Mouse (Mus musculus) adrenal gland, adult 2 months (tissue): ENCODE measurements at regions not wholly inside any gene's neighbourhood (a gene's known extent, or its start where the extent isn't known, plus 50 kb on each side); places are given as distances from the start of the nearest gene placed in this dataset.

Experiments
- DNase-seq: peaks from one replicate; pipeline ENCODE4 v3.0.0; 2021

DNA sequence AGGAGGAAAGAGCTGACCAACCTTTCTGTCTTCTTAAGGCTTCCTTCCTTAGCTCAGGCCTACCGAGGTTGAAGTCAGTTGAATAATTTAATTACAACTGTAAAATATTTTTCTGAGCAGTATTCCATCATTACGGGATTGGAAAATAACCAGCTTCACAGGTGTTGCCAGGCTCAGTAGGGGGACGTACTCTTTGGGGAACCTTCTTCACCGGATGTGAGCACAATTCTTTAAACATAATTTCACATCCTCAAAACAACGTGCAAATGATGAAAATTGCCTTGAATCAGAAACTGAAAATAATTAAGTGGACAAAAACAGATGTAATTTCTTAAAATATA lies 515.9 kb downstream of the Tns3 start:
- DNase-seq: no peak

DNA sequence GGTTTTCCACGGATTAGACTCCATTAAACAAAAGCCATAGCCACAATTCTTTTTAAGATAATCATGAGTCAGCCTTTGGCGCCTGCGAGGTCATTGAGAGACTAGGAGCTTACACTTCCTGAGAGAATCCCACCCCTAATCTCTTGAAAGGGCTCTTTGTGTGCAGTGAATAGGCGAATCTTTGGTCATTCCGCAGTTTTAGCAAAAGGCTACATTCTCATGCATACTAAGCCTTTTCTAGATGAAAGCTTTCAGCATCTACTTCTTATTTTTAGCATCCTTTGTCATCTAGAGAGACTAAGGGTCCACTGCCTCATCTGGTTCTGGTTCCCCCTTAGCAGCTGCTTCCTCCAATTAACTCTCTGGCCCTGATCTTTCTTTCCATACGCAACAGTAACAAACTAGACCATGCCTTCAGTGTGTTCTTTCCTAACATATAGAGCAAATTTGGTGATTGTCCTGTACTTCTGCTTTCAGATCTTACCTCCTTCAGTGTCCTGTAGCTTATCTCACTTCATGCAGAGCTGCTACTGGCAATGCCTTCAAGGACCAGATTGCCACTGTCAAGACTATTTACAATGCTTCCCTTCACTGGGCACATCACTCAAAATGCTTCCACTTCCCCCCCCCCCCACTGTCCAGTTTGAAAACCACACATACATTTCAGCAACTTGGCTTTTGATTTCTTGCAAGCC lies 516.4 kb downstream of the Tns3 start:
- DNase-seq: no peak

DNA sequence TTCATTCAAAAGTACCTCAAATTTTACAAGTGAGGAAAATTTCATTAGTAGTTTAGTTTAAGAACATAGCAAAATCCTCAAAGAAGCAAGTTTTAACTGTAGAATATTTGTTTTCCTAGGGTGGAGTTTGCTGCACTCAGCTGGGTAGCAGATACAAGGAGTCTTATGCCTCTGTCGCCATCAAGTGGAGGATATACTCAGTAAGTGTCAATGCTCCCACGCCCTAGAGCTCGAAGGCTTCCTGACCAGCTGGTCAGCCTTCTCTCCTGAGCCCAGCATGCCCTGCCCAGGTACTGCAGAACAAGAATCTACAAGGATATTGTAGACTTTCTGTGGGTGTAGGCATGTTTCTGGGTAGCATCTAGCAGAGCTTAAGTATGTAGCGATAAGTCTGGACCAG lies 527.0 kb downstream of the Tns3 start:
- peak; percentile 6 for DNase-seq

DNA sequence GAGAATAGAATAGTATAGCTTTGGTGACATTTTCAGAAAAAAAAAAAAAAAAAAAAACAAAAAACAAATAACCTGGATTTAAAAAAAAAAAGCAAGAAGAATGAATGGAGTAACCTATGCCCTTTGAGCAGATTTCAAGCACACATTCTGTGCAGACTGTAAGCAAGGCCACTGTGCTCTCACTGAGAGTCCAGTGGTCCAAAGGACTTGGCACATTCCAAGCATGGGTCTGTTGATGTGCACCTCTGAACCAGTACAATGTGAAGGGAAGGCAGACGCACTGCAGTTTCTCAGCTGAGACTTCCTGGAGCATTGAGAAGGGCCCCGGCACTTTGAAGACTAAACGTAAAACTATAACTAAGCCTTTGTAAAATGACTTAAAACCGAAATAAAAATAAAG lies 527.7 kb downstream of the Tns3 start:
- no peak for DNase-seq

DNA sequence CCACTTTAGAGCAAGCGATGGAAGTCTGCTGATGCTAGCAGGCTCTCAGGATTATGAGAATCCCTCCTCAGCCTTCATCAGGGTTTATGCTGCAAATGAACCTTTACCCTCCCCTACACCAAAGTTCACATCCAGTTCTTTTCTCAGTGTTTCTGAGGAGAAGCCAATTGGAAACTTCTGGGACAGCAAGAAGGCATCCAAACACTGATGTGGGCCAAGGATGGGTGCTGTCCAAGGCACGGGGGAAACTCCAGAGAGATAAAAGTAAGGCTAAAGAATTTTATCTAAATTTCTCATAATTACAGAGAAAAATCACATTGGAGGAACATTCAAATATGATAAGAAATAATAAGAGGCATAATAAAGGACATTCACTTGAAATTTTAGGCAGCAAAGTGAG lies 555.0 kb downstream of the Tns3 start:
- DNase-seq: no peak

DNA sequence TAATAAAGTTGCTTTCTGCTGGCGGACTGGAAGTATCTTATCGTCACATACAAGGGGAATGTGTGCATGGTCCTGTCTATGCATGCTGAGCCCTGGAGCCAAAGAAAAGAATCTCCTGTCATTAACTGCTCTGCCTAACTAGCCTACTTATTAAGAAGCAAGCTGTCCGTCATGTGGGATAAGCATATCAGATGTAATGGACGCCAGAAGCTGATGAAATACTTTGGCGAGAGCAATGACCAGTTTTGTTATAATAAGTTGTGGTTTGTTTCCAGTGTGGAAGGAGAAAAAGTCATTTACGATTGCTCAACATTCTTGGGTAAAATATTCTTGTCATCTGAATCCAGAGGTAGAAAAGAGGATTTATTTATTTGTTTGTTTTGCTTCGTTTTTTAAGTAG lies 563.2 kb downstream of the Tns3 start:
- no peak for DNase-seq

DNA sequence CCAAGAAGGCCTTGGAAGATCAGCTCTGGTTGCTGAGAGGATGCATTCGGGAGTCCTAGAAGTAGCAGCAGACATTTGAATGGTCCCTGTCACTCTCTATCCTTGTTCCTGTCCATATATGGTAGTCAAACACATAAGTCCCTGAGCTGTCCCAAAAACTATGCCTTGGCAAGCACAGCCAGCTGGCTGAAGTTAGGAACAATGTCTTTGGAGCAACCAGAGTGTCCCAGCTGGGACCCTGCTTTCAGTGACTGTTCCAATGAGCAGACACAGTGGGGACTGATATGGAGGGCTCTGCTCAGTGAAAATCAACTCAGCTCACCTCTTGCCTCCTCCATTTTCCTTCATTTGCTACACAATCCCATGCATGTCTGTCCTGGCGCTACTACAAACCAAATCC lies 580.0 kb downstream of the Tns3 start:
- DNase-seq: no peak

DNA sequence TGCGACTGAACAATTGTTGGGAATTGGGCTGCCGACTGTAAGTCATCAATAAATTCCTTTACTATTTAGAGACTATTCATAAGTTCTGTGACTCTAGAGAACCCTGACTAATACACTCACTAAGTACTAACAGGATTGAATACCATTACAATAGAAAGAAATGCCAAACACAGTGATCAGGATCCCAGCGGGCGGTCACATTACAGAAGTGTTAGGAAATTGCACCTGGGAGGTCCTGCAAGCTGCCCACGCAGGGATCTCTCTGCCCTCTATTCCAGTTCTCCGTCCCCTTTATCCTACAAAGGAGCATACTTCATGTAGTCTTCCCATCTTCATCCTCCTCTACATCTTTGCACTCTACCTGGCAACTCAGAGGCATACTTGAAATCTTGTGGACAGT lies 581.5 kb downstream of the Tns3 start:
- DNase-seq: no peak

DNA sequence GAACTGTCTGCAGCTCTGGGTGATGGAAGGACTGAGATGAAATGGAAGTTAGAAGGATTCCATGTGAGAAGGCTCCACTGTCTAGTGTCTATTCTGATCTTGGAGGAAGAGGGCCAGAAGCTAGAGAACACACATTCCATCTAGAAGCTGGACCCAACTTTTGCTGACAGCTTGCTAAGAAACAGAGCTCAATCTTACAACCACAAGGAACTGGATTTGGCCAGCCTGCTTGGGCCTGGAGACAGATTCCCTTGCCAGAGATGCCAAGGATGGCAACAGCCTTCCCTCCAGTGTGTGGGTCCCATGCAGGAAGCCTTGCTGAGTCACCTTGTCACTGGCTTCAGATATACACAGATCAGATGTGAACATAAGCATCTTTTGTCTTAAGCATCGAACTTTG lies 591.0 kb downstream of the Tns3 start:
- no peak for DNase-seq

DNA sequence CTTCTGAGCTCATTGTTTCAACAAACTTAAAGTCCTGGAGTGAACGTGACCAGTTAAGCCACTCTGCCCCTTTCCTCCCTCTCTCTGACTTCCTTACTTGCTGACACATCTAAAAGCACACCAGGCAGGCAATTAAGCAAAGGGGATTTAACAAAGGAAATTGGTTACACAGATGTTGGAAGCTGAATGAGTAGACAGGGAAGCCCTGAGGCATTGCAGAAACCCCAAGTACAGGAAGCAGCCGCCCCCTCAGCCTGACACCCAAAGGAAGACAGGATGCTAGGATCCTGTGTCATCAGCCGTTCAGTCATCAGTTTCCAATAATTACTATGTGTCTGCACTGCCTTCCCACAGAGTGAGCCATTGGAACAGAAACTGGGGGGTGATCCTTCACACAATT lies 595.5 kb downstream of the Tns3 start:
- DNase-seq: no peak

DNA sequence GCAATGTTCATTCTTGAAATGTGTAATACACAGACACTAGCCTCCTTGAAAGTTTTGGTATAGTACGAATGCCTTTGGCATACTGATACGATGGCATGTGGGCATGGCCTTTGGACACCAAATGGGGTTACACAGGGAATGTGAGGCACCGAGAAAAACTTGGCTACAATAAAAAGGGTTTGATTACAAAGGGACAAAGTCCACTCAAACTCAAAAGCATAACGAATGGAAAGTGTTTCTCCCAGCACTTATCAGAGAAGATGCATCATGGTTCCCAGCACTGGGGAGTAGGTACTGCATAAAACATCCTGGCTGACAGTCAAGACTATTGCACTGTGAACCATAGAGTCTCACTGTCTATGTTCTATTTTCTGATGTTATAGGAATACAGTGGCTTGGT lies 597.0 kb downstream of the Tns3 start:
- DNase-seq: no peak

DNA sequence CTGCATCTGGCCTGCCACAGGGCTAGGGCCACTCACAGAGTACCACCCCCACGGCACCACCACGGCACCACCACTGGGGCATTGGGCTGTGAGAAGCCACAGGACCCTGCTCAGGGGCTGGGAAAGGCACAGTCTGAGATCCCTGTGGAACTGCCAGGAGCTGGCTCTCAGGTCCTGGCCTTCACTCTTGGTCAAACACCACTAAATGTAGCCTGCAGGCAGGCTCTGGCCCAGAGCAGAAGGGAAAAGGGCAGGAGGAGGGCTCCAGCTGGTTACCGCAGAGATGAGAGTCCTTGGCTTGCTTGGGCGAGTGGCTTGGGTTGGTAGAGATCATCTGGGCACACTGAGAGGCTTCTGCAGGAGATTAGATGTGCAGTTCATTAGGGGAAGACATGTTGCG lies 598.5 kb downstream of the Tns3 start:
- no peak for DNase-seq

DNA sequence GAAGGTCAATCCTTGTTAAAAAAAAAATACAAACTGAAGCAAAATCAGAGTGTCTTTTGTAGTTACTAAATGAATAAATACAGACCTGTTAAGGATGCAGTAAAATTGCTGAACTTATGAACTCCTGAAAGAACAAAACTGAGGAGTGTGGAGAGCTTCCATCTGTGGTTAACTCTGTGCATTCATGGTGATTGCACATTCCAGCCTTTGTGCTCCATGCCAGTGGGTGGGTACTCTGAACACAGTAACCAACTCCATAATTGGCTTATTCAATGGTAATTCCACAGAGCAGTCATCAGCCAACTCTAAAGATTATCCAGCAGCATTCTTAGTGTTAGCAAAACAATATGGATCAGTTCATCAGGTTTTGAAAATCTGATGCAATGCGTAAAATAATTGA lies 599.2 kb downstream of the Tns3 start:
- no peak for DNase-seq

DNA sequence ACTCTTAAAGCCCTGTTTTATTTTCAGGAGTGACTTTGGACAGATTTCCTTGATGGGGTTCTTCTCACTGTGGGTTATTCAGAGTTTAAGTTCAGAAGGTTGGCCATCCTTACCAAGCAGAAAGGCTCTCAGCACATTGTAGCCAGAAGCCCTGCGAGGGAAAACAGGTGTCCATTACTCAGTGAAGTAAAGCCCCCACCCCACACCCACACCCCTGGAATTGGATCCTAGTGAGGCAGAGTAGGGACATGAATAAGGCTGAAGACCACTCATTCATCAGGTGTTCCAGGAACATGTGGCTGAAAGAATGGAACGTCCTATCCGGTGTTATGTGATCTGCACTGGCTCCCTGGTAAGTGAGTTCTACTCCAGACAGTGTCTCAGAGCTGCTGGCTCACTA lies 602.3 kb downstream of the Tns3 start:
- DNase-seq: no peak

DNA sequence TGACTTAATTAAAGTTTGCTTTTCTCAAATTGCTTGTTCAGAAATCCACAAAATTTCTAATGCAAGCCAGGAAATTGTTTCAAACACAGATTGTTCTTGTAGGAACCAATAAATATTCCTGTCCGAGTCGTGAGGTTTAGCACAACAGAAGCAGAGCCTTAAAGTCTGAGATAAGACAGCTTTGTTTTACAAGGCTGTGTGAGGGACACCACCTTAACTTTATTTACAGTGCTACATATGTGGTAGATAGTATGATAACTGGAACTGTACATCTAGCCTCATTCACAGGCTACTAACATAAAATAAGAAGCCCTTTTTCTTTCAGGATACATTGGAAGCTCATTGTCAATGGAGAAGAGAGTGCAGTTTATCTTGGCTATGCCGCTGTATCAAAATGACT lies 602.8 kb downstream of the Tns3 start:
- DNase-seq: no peak

DNA sequence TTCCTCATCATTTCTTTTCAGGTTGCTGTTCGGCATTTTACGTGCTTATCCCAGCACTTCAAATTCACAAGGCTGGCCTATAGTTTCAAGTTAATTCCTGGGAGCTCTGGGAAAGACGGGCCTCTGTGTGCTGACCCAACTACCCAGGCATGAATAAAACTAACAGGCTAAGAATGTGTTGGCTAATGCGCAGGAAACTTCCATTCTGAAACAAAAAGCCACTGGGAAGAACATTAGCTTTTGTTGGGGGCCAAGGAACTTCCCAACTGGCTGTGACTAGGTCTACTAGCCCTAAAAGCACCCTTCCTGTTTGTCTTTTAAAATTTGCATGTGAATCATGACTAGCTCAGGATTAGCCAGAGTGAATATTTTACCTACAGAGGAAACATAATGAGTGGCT lies 612.8 kb downstream of the Tns3 start:
- no peak for DNase-seq

DNA sequence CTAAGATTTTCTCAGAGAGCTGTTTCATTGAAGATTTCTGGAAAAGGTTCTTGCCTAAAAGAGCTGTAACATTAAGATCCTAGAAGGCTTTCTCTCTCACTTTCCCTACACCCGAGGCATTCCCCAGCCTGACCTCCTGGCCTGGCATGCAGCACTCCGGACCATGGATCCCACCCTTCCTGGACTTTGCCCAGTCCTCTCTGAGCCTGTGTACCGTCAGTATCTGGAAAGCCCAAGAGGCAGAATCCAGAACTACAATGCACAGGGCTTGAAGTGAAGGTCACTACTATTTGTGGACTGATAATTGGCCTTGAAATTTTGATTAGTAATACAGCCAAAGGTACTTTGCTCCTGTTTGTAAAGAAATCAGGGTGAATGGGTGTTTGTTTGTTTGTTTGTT lies 619.2 kb downstream of the Tns3 start:
- DNase-seq: no peak

DNA sequence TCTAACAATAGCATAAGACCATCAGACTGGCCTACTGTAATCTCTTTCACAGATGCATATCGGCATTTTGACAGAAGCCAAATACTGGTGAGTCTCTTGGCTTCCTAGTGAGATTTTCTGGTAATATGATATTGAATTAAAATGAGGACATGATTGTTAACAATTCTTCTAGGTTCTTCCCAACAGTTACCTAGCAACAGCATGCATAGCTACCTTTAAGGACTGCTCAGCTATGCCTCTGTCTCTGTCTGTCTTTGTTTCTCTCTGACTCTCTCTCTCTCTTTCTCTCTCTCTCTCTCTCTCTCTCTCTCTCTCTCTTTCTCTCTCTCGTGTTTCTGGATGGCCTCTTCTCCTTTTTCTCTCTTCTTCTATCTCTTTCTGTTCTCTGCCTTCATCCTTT lies 634.2 kb downstream of the Tns3 start:
- no peak for DNase-seq

DNA sequence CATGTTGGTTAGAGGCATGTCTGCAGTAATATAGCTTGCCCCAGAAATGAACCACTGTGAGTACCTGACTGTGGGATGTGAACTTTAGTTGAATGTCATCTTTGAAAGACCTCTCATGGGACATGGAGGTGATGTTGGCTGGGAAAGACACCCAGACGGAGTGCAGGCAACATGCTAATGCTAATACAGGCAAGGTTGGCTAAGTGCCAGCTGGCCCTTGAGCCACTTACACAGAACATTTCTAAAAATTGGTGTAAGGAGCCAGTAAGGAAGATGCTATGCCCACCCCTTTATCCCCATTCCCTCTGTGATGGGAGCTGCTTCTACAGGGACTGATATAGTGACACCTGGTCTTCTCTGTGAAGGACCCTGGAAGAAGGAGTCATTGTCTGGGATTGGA lies 656.5 kb downstream of the Tns3 start:
- no peak for DNase-seq

DNA sequence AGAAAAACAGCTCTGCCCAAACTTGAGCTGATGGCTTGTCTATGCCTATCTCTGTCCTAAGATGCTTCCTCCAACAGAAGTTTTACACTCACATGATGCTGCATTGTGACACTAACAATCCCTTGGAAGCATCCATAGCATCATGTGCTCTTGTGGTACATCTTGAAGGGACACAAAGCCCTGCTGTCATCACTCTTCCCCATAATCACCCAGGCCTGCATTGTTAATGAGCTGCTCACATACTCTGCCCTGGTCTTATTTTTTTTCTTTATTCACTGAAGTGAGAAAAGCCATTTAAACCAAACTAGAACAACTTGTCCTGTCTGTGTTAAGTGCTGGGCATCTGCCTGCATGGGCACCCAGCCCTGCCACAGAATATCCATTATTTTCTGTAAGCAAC lies 683.3 kb downstream of the Tns3 start:
- no peak for DNase-seq

DNA sequence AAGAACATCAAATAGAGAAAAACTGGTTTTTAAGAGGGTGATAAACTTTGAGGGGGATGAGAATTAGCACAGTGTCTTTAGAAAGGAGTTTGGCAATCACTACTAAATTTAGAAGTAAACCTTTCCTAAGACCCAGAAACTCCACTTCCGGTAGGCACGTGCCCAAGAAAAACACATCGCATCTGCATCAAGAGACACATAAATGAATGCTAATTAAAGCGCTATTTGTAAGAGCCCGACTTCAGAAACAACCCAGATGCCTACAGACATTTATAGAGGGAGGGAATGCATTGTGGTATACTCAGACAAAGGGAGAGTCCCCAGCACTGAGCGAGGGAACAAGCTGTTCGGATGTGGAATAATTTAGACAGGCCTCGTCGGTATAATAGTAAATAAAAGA lies 688.5 kb downstream of the Tns3 start:
- no peak for DNase-seq

DNA sequence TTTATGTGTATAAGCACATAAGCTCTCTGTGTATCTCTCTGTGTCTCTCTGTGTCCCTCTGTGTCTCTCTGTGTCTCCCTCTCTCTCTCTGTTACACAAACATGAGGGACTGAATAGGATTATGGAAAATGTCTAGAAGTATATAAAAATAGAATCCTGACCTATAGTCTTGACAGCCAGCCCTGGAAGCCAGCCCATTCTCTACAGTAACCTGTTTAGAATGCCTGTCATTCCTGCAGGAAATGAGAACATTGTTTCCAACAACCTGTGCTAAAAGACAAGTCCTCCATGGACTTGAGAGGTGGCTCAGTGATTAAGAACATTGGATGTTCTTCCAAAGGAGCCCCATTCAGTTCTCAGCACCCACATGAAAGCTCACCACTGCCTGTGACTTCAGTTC lies 714.4 kb downstream of the Tns3 start:
- DNase-seq: no peak

DNA sequence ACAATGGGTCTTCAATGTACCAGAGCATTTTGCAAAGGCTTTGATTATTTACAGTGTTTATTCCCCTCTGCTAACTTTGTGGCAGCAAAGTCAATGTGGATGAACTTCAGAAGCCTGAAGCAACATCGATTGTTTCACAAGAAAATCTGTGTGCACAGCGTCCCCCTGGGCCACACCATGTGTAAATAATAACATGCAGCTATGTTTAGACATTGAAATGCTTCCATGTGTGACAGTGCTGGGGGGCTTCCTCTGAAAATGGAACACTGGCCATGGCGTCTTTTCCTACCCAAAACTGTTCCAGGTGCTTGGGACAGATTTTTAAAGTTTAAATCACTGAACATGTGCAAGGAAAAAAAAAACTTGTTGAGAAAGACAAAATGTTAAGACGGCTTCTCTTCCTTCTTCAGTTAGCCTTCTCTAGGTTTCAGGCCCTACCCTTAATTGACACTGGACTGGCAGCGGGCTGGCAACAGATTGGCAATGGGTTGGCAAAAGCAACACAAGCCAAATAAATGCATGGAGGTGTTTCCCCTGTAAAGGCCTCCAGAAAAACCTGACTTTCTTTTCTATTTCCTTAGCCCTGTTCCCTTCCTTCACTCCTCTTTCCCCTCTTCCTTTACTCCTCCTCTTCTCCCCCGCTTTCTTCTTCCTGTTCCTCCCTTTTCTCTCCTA lies 715.0 kb downstream of the Tns3 start:
- DNase-seq: no peak

DNA sequence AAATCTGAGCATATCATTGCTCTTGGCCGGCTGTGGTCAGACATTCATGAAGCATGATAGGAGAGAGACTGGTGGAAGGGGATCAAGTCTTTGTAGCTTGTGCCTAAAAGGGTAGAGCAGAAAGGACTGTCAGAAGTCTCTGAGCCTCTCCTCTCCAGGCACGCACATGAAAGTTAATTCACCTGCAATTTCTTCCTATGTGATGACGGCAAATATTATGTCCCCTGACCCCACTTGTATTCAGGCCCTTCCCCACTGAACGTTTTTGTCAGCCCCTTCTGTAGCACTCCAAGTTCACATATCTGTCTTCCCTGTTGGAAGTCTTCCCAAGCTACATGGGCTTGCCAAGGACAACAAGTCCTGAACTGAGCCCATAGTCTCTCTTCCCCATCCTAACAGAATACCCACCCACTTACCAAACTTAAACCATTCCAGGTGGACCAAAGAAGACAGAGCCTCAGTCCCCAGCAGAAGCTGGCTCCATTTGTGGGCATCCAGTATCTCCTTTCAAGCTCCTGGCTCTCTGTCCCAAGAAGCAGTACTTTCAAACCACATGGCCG lies 719.3 kb downstream of the Tns3 start:
- DNase-seq: no peak
